Comparison of ENCODE assay signal across 14 mouse cellular contexts in the genomic region with DNA sequence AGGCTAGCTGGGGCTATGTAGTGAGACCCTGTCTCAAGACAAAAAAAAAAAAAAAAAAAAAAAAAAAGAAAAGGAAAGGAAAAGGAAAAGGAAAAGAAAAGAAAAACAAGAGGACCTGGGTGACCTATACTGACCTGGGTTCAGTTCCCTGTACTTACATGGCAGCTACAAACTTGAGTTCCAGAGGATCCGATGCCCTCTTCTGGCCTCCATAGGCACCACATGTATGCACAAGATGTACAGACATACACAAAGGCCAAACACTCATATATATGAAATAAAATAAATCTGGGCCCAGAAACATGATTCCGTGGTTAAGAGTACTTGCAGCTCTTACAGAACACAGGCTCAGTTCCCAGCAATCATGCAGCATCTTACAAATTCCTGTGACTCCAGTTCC. TPM values are rescaled to one million over a fixed set of nuclear protein-coding genes. Genes with fewer than 3 reads are reported as not detected.
DNase-seq lines count a peak whose midpoint lies in the region; ATAC-seq and TF ChIP-seq lines count a peak whose summit lies in the region.
"Had no signal": no experiment of that assay in that cellular context is flagged by ENCODE, and none has a peak within 500 bp of the region (broad histone marks: within the 10 kb centered on the region; RNA-seq: fewer than 3 reads in every experiment).

No protein-coding gene starts in this region.

- no peak; the same call in none of the 2 replicates for TF ChIP-seq RAD21 in MEL (IDR thresholded peaks at IDR 0.05; ENCODE audit: low read depth, low read length)

- H3K27ac ChIP-seq in kidney, adult 2 months (ENCODE audit: insufficient read depth, low read depth, low read length), result no peak overlapping the region
- H3K27ac ChIP-seq in midbrain, postnatal 0 days (ENCODE audit: low read depth, low read length), result no peak overlapping the region
- H3K27ac ChIP-seq in midbrain, embryonic 13.5 days, result no peak overlapping the region
- H3K27ac ChIP-seq in MEL (ENCODE audit: control insufficient read depth, low read depth, low read length), result no peak overlapping the region
- H3K27ac ChIP-seq: embryonic facial prominence, embryonic 13.5 days; forebrain, embryonic 13.5 days; liver, embryonic 13.5 days; midbrain, embryonic 12.5 days had no signal

- no peaks in the 10 kb centered on the region for H3K9me3 ChIP-seq in midbrain, postnatal 0 days (ENCODE audit: low read length)
- no peaks in the 10 kb centered on the region for H3K9me3 ChIP-seq in midbrain, embryonic 13.5 days
- no peaks in the 10 kb centered on the region for H3K9me3 ChIP-seq in MEL (replicated peaks; ENCODE audit: insufficient read depth, low read length)
- H3K9me3 ChIP-seq: embryonic facial prominence, embryonic 13.5 days; forebrain, embryonic 13.5 days; liver, embryonic 13.5 days; midbrain, embryonic 12.5 days had no signal

- no peak for ATAC-seq in midbrain, postnatal 0 days (ENCODE audit: low FRiP score)
- no peak for ATAC-seq in midbrain, embryonic 13.5 days
- ATAC-seq in megakaryocyte progenitor cell, adult 5-6 weeks (replicated peaks; ENCODE audit: poor library complexity), result peak; percentile 59
- ATAC-seq: forebrain, embryonic 13.5 days had no signal

- no peak for TF ChIP-seq POLR2A in kidney, adult 2 months (IDR thresholded peaks at IDR 0.05; ENCODE audit: low read depth, low read length)
- TF ChIP-seq POLR2A in MEL (IDR thresholded peaks at IDR 0.05; ENCODE audit: control insufficient read depth in 1 of 2, insufficient read depth in 1 of 2, low read depth in 1 of 2, low read length in 2 of 2, poor library complexity in 1 of 2), result no peak; a peak in 1 of 4 replicates

- no peak for TF ChIP-seq EP300 in MEL (IDR thresholded peaks at IDR 0.05; ENCODE audit: low read depth in 1 of 2, low read length in 2 of 2)

- WGBS in kidney, adult 2 months, result 91% methylated on average over 2 of the region's 2 CpGs
- WGBS in midbrain, postnatal 0 days, result 96% methylated on average over 2 of the region's 2 CpGs
- WGBS in midbrain, embryonic 13.5 days, result 97% methylated on average over 2 of the region's 2 CpGs

- H3K27me3 ChIP-seq in kidney, adult 2 months (replicated peaks; ENCODE audit: control insufficient read depth, insufficient read depth, low read length), result no peaks in the 10 kb centered on the region
- no peaks in the 10 kb centered on the region for H3K27me3 ChIP-seq in midbrain, postnatal 0 days (ENCODE audit: insufficient read depth, low read length)
- no peaks in the 10 kb centered on the region for H3K27me3 ChIP-seq in midbrain, embryonic 13.5 days
- no peaks in the 10 kb centered on the region for H3K27me3 ChIP-seq in MEL (ENCODE audit: control insufficient read depth in 1 of 2, insufficient read depth in 2 of 2, low read length in 2 of 2)
- H3K27me3 ChIP-seq: embryonic facial prominence, embryonic 13.5 days; forebrain, embryonic 13.5 days; liver, embryonic 13.5 days; midbrain, embryonic 12.5 days had no signal

- no peak overlapping the region for H3K9ac ChIP-seq in midbrain, postnatal 0 days (replicated peaks; ENCODE audit: low read length, poor library complexity, severe bottlenecking)
- no peak overlapping the region for H3K9ac ChIP-seq in midbrain, embryonic 13.5 days (replicated peaks)
- no peak overlapping the region for H3K9ac ChIP-seq in MEL (ENCODE audit: control insufficient read depth, low read depth, low read length, poor library complexity, severe bottlenecking)
- H3K9ac ChIP-seq: embryonic facial prominence, embryonic 13.5 days; forebrain, embryonic 13.5 days; liver, embryonic 13.5 days; midbrain, embryonic 12.5 days had no signal

- H3K79me2 ChIP-seq in MEL (ENCODE audit: control insufficient read depth, insufficient read depth, low read length, poor library complexity), result peaks cover 4% of the 10 kb centered on the region; the same call in 1 of the 2 replicates

- no peaks in the 10 kb centered on the region for H3K4me1 ChIP-seq in kidney, adult 2 months (ENCODE audit: control insufficient read depth, insufficient read depth, low read length)
- H3K4me1 ChIP-seq in midbrain, postnatal 0 days (ENCODE audit: insufficient read depth, low read length), result no peaks in the 10 kb centered on the region
- H3K4me1 ChIP-seq in midbrain, embryonic 13.5 days (replicated peaks), result no peaks in the 10 kb centered on the region
- peaks cover 27 to 39% of the 10 kb centered on the region in 2 experiments for H3K4me1 ChIP-seq in MEL (ENCODE audit: control insufficient read depth in 1 of 2, insufficient read depth in 2 of 2, low read length in 2 of 2)
- H3K4me1 ChIP-seq: embryonic facial prominence, embryonic 13.5 days; forebrain, embryonic 13.5 days; midbrain, embryonic 12.5 days had no signal

- peaks cover 26% of the 10 kb centered on the region for H3K36me3 ChIP-seq in kidney, adult 2 months (ENCODE audit: control insufficient read depth, insufficient read depth, low read length)
- peaks cover 74% of the 10 kb centered on the region for H3K36me3 ChIP-seq in midbrain, postnatal 0 days (ENCODE audit: insufficient read depth, low read length)
- peaks cover 94% of the 10 kb centered on the region for H3K36me3 ChIP-seq in midbrain, embryonic 13.5 days
- H3K36me3 ChIP-seq in MEL (ENCODE audit: control insufficient read depth in 1 of 2, insufficient read depth in 2 of 2, low read length in 2 of 2), result peaks cover 55 to 58% of the 10 kb centered on the region in 2 experiments

- TF ChIP-seq CTCF in kidney, adult 2 months (conservative IDR thresholded peaks at IDR 0.05; ENCODE audit: insufficient read depth, insufficient read length, low read depth, low read length), result 0 out of 2 replicates have a peak, but pooled peaks have one; percentile 18
- peak; percentile 42 for TF ChIP-seq CTCF in midbrain, postnatal 0 days (IDR thresholded peaks at IDR 0.05)
- TF ChIP-seq CTCF in MEL (IDR thresholded peaks at IDR 0.05 in 2 of 3, conservative IDR thresholded peaks at IDR 0.05 in 1 of 3; ENCODE audit: control insufficient read depth in 1 of 3, insufficient read depth in 1 of 3, low read depth in 2 of 3, low read length in 3 of 3, poor library complexity in 1 of 3, severe bottlenecking in 1 of 3), result peak; percentile 28 to 50 (median 40); a peak in 5 of 6 replicates

- no peak for DNase-seq in kidney, adult 2 months
- no peak for DNase-seq in kidney, postnatal 4 days
- no peak for DNase-seq in midbrain, postnatal 0 days (ENCODE audit: low spot score)
- peak; percentile 71 for DNase-seq in MEL (ENCODE audit: low read depth, low spot score)
- DNase-seq in ovary, postnatal 36 days (ENCODE audit: low spot score), result no peak
- DNase-seq: adrenal gland, postnatal 14 days; gastrocnemius, postnatal 25 days; kidney, postnatal 14 days; liver, embryonic 13.5 days had no signal

- no peak overlapping the region for H3K4me2 ChIP-seq in midbrain, postnatal 0 days (ENCODE audit: low read depth, low read length, poor library complexity, severe bottlenecking)
- H3K4me2 ChIP-seq in midbrain, embryonic 13.5 days (replicated peaks), result no peak overlapping the region
- H3K4me2 ChIP-seq: embryonic facial prominence, embryonic 13.5 days; forebrain, embryonic 13.5 days; liver, embryonic 13.5 days; midbrain, embryonic 12.5 days had no signal

- no peak overlapping the region for H3K4me3 ChIP-seq in kidney, adult 2 months (ENCODE audit: insufficient read depth, low read depth, low read length)
- H3K4me3 ChIP-seq in midbrain, postnatal 0 days (ENCODE audit: low read depth, low read length), result no peak overlapping the region
- no peak overlapping the region for H3K4me3 ChIP-seq in midbrain, embryonic 13.5 days (replicated peaks)
- no peak overlapping the region for H3K4me3 ChIP-seq in MEL (ENCODE audit: control insufficient read depth in 1 of 2, insufficient read depth in 1 of 2, low read depth in 2 of 2, low read length in 2 of 2)
- H3K4me3 ChIP-seq: embryonic facial prominence, embryonic 13.5 days; forebrain, embryonic 13.5 days; liver, embryonic 13.5 days; midbrain, embryonic 12.5 days had no signal

RNA-seq across cellular contexts. Expression of a gene that starts 17.6 kb away (rescaled TPM):
- 33.3 and 41.7 TPM in 2 replicates for polyA plus RNA-seq in kidney, adult 2 months (2012; rRNA removed)
- 117 and 126 TPM in 2 replicates for total RNA-seq in midbrain, postnatal 0 days (2014; rRNA removed)
- polyA plus RNA-seq in midbrain, postnatal 0 days (2015; fragmentation: Nextera tagmentation; extraction: Ambion mirVana), result 41.8 and 47.8 TPM in 2 replicates
- polyA plus RNA-seq in midbrain, embryonic 13.5 days (2015; fragmentation: Nextera tagmentation; extraction: Ambion mirVana), result 53.5 and 56.2 TPM in 2 replicates
- total RNA-seq in MEL (2012; rRNA removed), result 56.1 and 57.2 TPM in 2 replicates
- 100 to 1,000 TPM; 181 to 215 TPM for polyA plus RNA-seq in MEL (2012; ENCODE audit: insufficient read depth in 1 of 2, insufficient read length in 2 of 2, low read depth in 1 of 2, low replicate concordance in 2 of 2, missing spikeins in 1 of 2)
- 132 and 135 TPM in 2 replicates for total RNA-seq in megakaryocyte progenitor cell, adult 5-6 weeks (2015)
- total RNA-seq in megakaryocyte progenitor cell, adult 5-6 weeks (2017), result 126 and 141 TPM in 2 replicates

RNA-seq across cellular contexts. Expression of a gene that starts 18.0 kb away (rescaled TPM):
- polyA plus RNA-seq in kidney, adult 2 months (2012; rRNA removed), result 52.5 and 53.5 TPM in 2 replicates
- 27.0 and 38.3 TPM in 2 replicates for total RNA-seq in midbrain, postnatal 0 days (2014; rRNA removed)
- 29.1 and 34.4 TPM in 2 replicates for polyA plus RNA-seq in midbrain, postnatal 0 days (2015; fragmentation: Nextera tagmentation; extraction: Ambion mirVana)
- 29.9 and 35.9 TPM in 2 replicates for polyA plus RNA-seq in midbrain, embryonic 13.5 days (2015; fragmentation: Nextera tagmentation; extraction: Ambion mirVana)
- 8.0 and 8.4 TPM in 2 replicates for total RNA-seq in MEL (2012; rRNA removed)
- 10 to 100 TPM in 1 of 2 experiments, not detected in 1; 39.7 TPM for polyA plus RNA-seq in MEL (2012; ENCODE audit: insufficient read depth in 1 of 2, insufficient read length in 2 of 2, low read depth in 1 of 2, low replicate concordance in 2 of 2, missing spikeins in 1 of 2)
- total RNA-seq in megakaryocyte progenitor cell, adult 5-6 weeks (2015), result 25.1 and 27.4 TPM in 2 replicates
- 10.5 and 18.3 TPM in 2 replicates for total RNA-seq in megakaryocyte progenitor cell, adult 5-6 weeks (2017)

RNA-seq across cellular contexts. Expression of a gene that starts 50.1 kb away (rescaled TPM):
- 18.9 and 24.5 TPM in 2 replicates for polyA plus RNA-seq in kidney, adult 2 months (2012; rRNA removed)
- total RNA-seq in midbrain, postnatal 0 days (2014; rRNA removed), result 2.2 and 2.5 TPM in 2 replicates
- polyA plus RNA-seq in midbrain, postnatal 0 days (2015; fragmentation: Nextera tagmentation; extraction: Ambion mirVana), result 0.53 and 0.88 TPM in 2 replicates
- polyA plus RNA-seq in midbrain, embryonic 13.5 days (2015; fragmentation: Nextera tagmentation; extraction: Ambion mirVana), result 0.59 and 1.2 TPM in 2 replicates
- 108 and 121 TPM in 2 replicates for total RNA-seq in MEL (2012; rRNA removed)
- 100 to 1,000 TPM; 164 to 489 TPM for polyA plus RNA-seq in MEL (2012; ENCODE audit: insufficient read depth in 1 of 2, insufficient read length in 2 of 2, low read depth in 1 of 2, low replicate concordance in 2 of 2, missing spikeins in 1 of 2)
- 237 and 286 TPM in 2 replicates for total RNA-seq in megakaryocyte progenitor cell, adult 5-6 weeks (2015)
- 35.7 and 35.8 TPM in 2 replicates for total RNA-seq in megakaryocyte progenitor cell, adult 5-6 weeks (2017)

RNA-seq across cellular contexts. Expression of a gene that starts 51.6 kb away (rescaled TPM):
- 31.0 and 36.1 TPM in 2 replicates for polyA plus RNA-seq in kidney, adult 2 months (2012; rRNA removed)
- total RNA-seq in midbrain, postnatal 0 days (2014; rRNA removed), result 22.2 and 28.1 TPM in 2 replicates
- polyA plus RNA-seq in midbrain, postnatal 0 days (2015; fragmentation: Nextera tagmentation; extraction: Ambion mirVana), result 16.5 and 20.7 TPM in 2 replicates
- polyA plus RNA-seq in midbrain, embryonic 13.5 days (2015; fragmentation: Nextera tagmentation; extraction: Ambion mirVana), result 17.5 and 18.9 TPM in 2 replicates
- 0.13 and 0.19 TPM in 2 replicates for total RNA-seq in MEL (2012; rRNA removed)
- polyA plus RNA-seq in MEL (2012; ENCODE audit: insufficient read depth in 1 of 2, insufficient read length in 2 of 2, low read depth in 1 of 2, low replicate concordance in 2 of 2, missing spikeins in 1 of 2), result not detected
- total RNA-seq in megakaryocyte progenitor cell, adult 5-6 weeks (2015), result 1.1 and 2.3 TPM in 2 replicates
- total RNA-seq in megakaryocyte progenitor cell, adult 5-6 weeks (2017), result 1.5 and 1.9 TPM in 2 replicates

RNA-seq across cellular contexts. Expression of a gene that starts 56.3 kb away (rescaled TPM):
- 63.1 and 70.4 TPM in 2 replicates for polyA plus RNA-seq in kidney, adult 2 months (2012; rRNA removed)
- 22.8 and 32.1 TPM in 2 replicates for total RNA-seq in midbrain, postnatal 0 days (2014; rRNA removed)
- polyA plus RNA-seq in midbrain, postnatal 0 days (2015; fragmentation: Nextera tagmentation; extraction: Ambion mirVana), result 58.2 and 67.2 TPM in 2 replicates
- 40.3 and 41.4 TPM in 2 replicates for polyA plus RNA-seq in midbrain, embryonic 13.5 days (2015; fragmentation: Nextera tagmentation; extraction: Ambion mirVana)
- total RNA-seq in MEL (2012; rRNA removed), result 70.4 TPM in 2 replicates
- polyA plus RNA-seq in MEL (2012; ENCODE audit: insufficient read depth in 1 of 2, insufficient read length in 2 of 2, low read depth in 1 of 2, low replicate concordance in 2 of 2, missing spikeins in 1 of 2), result 100 to 1,000 TPM in 1 of 2 experiments, not detected in 1; 108 TPM
- total RNA-seq in megakaryocyte progenitor cell, adult 5-6 weeks (2015), result 34.4 and 38.7 TPM in 2 replicates
- total RNA-seq in megakaryocyte progenitor cell, adult 5-6 weeks (2017), result 38.2 and 39.8 TPM in 2 replicates
